Mouse (Mus musculus) lung, postnatal 0 days (tissue): ENCODE results near the gene Parn. TPM values are rescaled to one million over a fixed set of nuclear protein-coding genes. Genes with fewer than 3 reads are reported as not detected.
A peak's percentile ranks its signal among the peaks of the same experiment; 100 is the strongest.

Experiments
- ATAC-seq: fragments of 200-750 bp; cut with Nextera tagmentation; 2 replicates; pipeline ENCODE4 v1.8.0; 2017; ENCODE audit warnings: moderate library complexity
- DNase-seq: peaks from one replicate; pipeline ENCODE4 v3.0.0-alpha.2; 2016; ENCODE audit warnings: low spot score
- H3K27ac ChIP-seq: fragments of 300-500 bp; sonication (generic); 2 replicates; pipeline ENCODE4 v1.5.1; 2014; ENCODE audit warnings: antibody characterized with exemption, mild to moderate bottlenecking, low read length, mixed read lengths
- H3K27me3 ChIP-seq: fragments of 300-500 bp; sonication (generic); replicated peaks from 2 replicates; pipeline ENCODE4 v1.6.1; 2014; ENCODE audit warnings: low read length, mixed read lengths; ENCODE audit not compliant: insufficient read depth
- H3K36me3 ChIP-seq: fragments of 300-500 bp; sonication (generic); 2 replicates; pipeline ENCODE4 v1.6.1; 2014; ENCODE audit warnings: low read length, mixed read lengths; ENCODE audit not compliant: insufficient read depth
- H3K4me1 ChIP-seq: fragments of 300-500 bp; sonication (generic); 2 replicates; pipeline ENCODE4 v1.6.1; 2014; ENCODE audit warnings: antibody characterized with exemption, low read depth, low read length, mixed read lengths; ENCODE audit not compliant: insufficient read depth
- H3K4me2 ChIP-seq: fragments of 300-500 bp; sonication (generic); replicated peaks from 2 replicates; pipeline ENCODE4 v1.6.1; 2014; ENCODE audit warnings: low read depth, mild to moderate bottlenecking, low read length, moderate library complexity, mixed read lengths
- H3K4me3 ChIP-seq: fragments of 300-500 bp; sonication (generic); 2 replicates; pipeline ENCODE4 v1.5.1; 2014; ENCODE audit warnings: low read depth, low read length
- H3K9ac ChIP-seq: fragments of 300-500 bp; sonication (generic); replicated peaks from 2 replicates; pipeline ENCODE4 v1.6.1; 2014; ENCODE audit warnings: low read depth, mild to moderate bottlenecking
- H3K9me3 ChIP-seq: fragments of 300-500 bp; sonication (generic); 2 replicates; pipeline ENCODE4 v1.6.1; 2016; ENCODE audit warnings: low read length, mixed read lengths
- CTCF ChIP-seq: IDR thresholded peaks from 2 replicates; pipeline ENCODE4 v1.5.1; 2016; ENCODE audit warnings: antibody characterized with exemption, mild to moderate bottlenecking
- EP300 ChIP-seq: IDR thresholded peaks from 2 replicates; pipeline ENCODE4 v1.6.1; 2016; ENCODE audit warnings: antibody characterized with exemption, mild to moderate bottlenecking, control low read depth
- WGBS: fragments of 180-500 bp; shearing (Covaris S2); extraction: QIAGEN DNeasy Blood & Tissue Kit; methylation state at CpG from one replicate; pipeline ENCODE4 v1.1.7; 2014; 5-methylcytosine and 5-hydroxymethylcytosine counted together
- polyA plus RNA-seq: library from polyadenylated mRNA; unstranded; fragments of >200 nt; fragmentation: Nextera tagmentation; extraction: Ambion mirVana; gene quantifications from 2 replicates; pipeline ENCODE4 v1.2.1, GENCODE M21; 2015

Gene Parn
- polyA plus RNA-seq, 1 experiment from 2014 or later: 25.0 TPM

GRCm38 (mm10) chr16:13615276-13615675, 52.7 kb downstream of the Parn start:
- Histone ChIP-seq H3K36me3 (no peaks in the 10 kb centered on the region), H3K27ac (no peak overlapping the region), H3K4me1 (peaks cover 5% of the 10 kb centered on the region; the same call in 1 of the 2 replicates), H3K27me3 (no peaks in the 10 kb centered on the region), H3K4me2 (no peak overlapping the region), H3K9me3 (no peaks in the 10 kb centered on the region), H3K9ac (no peak overlapping the region), H3K4me3 (no peak overlapping the region)
- DNase-seq (no peak), ATAC-seq (no peak)
- WGBS: 76% methylated on average over 5 of the region's 5 CpGs
- no peak for TF ChIP-seq EP300
- no peak for TF ChIP-seq CTCF

- H3K9ac ChIP-seq: no peak overlapping the region
- no peak overlapping the region for H3K27ac ChIP-seq
- WGBS: 91% methylated on average over 5 of the region's 5 CpGs
- ATAC-seq (no peak), DNase-seq (no peak)
- no peak overlapping the region for H3K4me3 ChIP-seq
- peaks cover 5% of the 10 kb centered on the region; the same call in 1 of the 2 replicates for H3K4me1 ChIP-seq
- H3K36me3 ChIP-seq: no peaks in the 10 kb centered on the region
- TF ChIP-seq CTCF (no peak), EP300 (no peak)
- H3K27me3 ChIP-seq: no peaks in the 10 kb centered on the region
- H3K9me3 ChIP-seq: no peaks in the 10 kb centered on the region
- H3K4me2 ChIP-seq: no peak overlapping the region
These were observed 55.4 kb downstream of the Parn start for GRCm38 (mm10) chr16:13612571-13612970.

GRCm38 (mm10) chr16:13612058-13612457, 55.9 kb downstream of the Parn start:
- ATAC-seq (peak; percentile 48; the same call in 1 of the 2 replicates), DNase-seq (peak; percentile 33)
- Histone ChIP-seq H3K9ac (no peak overlapping the region), H3K4me3 (no peak overlapping the region), H3K36me3 (no peaks in the 10 kb centered on the region), H3K27ac (no peak overlapping the region), H3K4me1 (peaks cover 5% of the 10 kb centered on the region; the same call in 1 of the 2 replicates), H3K9me3 (no peaks in the 10 kb centered on the region), H3K27me3 (no peaks in the 10 kb centered on the region), H3K4me2 (no peak overlapping the region)
- WGBS: 66% methylated on average over 6 of the region's 6 CpGs
- no peak for TF ChIP-seq EP300
- peak; percentile 57 for TF ChIP-seq CTCF

DNA sequence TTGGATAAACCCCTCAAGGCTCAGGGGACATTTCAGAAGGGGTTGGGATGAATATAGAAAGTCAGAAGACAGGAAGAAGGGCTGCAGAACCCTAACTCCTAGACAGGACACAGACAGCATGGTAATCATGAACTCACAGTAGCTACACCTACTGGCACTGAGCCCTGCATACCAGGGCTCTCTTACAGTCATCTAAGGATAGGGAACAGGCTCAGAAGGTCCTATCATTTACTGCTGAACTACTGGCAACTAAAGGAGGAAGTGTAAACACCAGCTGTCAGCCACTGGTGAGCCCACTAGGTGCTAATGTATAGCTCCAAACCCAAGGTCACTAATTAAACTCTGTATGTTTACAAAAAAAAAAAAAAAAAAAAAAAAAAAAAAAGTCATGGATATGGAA, 56.6 kb downstream of the Parn start:
- ATAC-seq: peak; percentile 82
- DNase-seq: peak; percentile 65

GRCm38 (mm10) chr16:13610951-13611381, 57.0 kb downstream of the Parn start:
- Histone ChIP-seq H3K36me3 (0 out of 2 replicates have a peak, but pooled peaks cover 1% of the 10 kb centered on the region), H3K9ac (no peak overlapping the region), H3K27ac (peak overlapping the region; percentile 81), H3K4me2 (no peak overlapping the region), H3K4me1 (peaks cover 5% of the 10 kb centered on the region; the same call in 1 of the 2 replicates), H3K4me3 (no peak overlapping the region), H3K9me3 (no peaks in the 10 kb centered on the region), H3K27me3 (no peaks in the 10 kb centered on the region)
- 37% methylated on average over 5 of the region's 5 CpGs for WGBS
- peak; percentile 88 for ATAC-seq
- peak; percentile 82 for DNase-seq
- TF ChIP-seq EP300 (peak; percentile 41), CTCF (no peak)

More for the DNA sequence above, 56.6 kb downstream of the Parn start:
- H3K9me3 ChIP-seq: no peaks in the 10 kb centered on the region
- no peaks in the 10 kb centered on the region for H3K36me3 ChIP-seq
- no peak overlapping the region for H3K4me2 ChIP-seq
- H3K4me3 ChIP-seq: no peak overlapping the region
- no peak overlapping the region for H3K9ac ChIP-seq
- H3K4me1 ChIP-seq: peaks cover 5% of the 10 kb centered on the region; the same call in 1 of the 2 replicates
- H3K27me3 ChIP-seq: no peaks in the 10 kb centered on the region
- H3K27ac ChIP-seq: peak overlapping the region; percentile 81
- no peak for TF ChIP-seq CTCF
- TF ChIP-seq EP300: 0 out of 2 replicates have a peak, but pooled peaks have one; percentile 6

- Histone ChIP-seq H3K4me1 (peaks cover 5% of the 10 kb centered on the region; the same call in 1 of the 2 replicates), H3K36me3 (0 out of 2 replicates have a peak, but pooled peaks cover 6% of the 10 kb centered on the region), H3K9ac (no peak overlapping the region), H3K4me3 (no peak overlapping the region), H3K27ac (no peak overlapping the region), H3K9me3 (no peaks in the 10 kb centered on the region), H3K27me3 (no peaks in the 10 kb centered on the region), H3K4me2 (no peak overlapping the region)
- TF ChIP-seq EP300 (no peak), CTCF (no peak)
- ATAC-seq (no peak), DNase-seq (no peak)
- WGBS: 94% methylated on average over 1 of the region's 1 CpGs
These were observed 59.3 kb downstream of the Parn start for GRCm38 (mm10) chr16:13608705-13609085.
